Mouse (Mus musculus) stomach, postnatal 0 days (tissue): ENCODE measurements around the gene Fam221b. TPM values are rescaled to one million over a fixed set of nuclear protein-coding genes. Genes with fewer than 3 reads are reported as not detected.
A peak's percentile ranks its signal among the peaks of the same experiment; 100 is the strongest.

Experiments
- ATAC-seq: fragments of 200-750 bp; cut with Nextera tagmentation; 2 replicates; pipeline ENCODE4 v1.8.0; 2017; ENCODE audit not compliant: low FRiP score, low TSS enrichment
- DNase-seq: peaks from one replicate; pipeline ENCODE4 v3.0.0-alpha.2; 2016; ENCODE audit warnings: low spot score
- H3K27ac ChIP-seq: fragments of 300-500 bp; sonication (generic); replicated peaks from 2 replicates; pipeline ENCODE4 v1.5.1; 2014; ENCODE audit warnings: mild to moderate bottlenecking, control low read depth
- H3K27me3 ChIP-seq: fragments of 300-500 bp; sonication (generic); 2 replicates; pipeline ENCODE4 v1.6.1; 2014; ENCODE audit warnings: low read length; ENCODE audit not compliant: control insufficient read depth, insufficient read depth
- H3K36me3 ChIP-seq: fragments of 300-500 bp; sonication (generic); 2 replicates; pipeline ENCODE4 v1.6.1; 2014; ENCODE audit warnings: low read length, mixed read lengths; ENCODE audit not compliant: control insufficient read depth, insufficient read depth
- H3K4me1 ChIP-seq: fragments of 300-500 bp; sonication (generic); replicated peaks from 2 replicates; pipeline ENCODE4 v1.6.1; 2014; ENCODE audit warnings: antibody characterized with exemption; ENCODE audit not compliant: control insufficient read depth, insufficient read depth
- H3K4me2 ChIP-seq: fragments of 300-500 bp; sonication (generic); replicated peaks from 2 replicates; pipeline ENCODE4 v1.6.1; 2014; ENCODE audit warnings: low read depth, mild to moderate bottlenecking, control low read depth, moderate library complexity
- H3K4me3 ChIP-seq: fragments of 300-500 bp; sonication (generic); 2 replicates; pipeline ENCODE4 v1.5.1; 2014; ENCODE audit warnings: low read depth, low read length, control low read depth
- H3K9ac ChIP-seq: fragments of 300-500 bp; sonication (generic); 2 replicates; pipeline ENCODE4 v1.6.1; 2014; ENCODE audit warnings: mild to moderate bottlenecking, low read length, control low read depth, mixed read lengths
- H3K9me3 ChIP-seq: fragments of 300-500 bp; sonication (generic); 2 replicates; pipeline ENCODE4 v1.6.1; 2016; ENCODE audit warnings: low read length; ENCODE audit not compliant: control insufficient read depth
- CTCF ChIP-seq: IDR thresholded peaks from 2 replicates; pipeline ENCODE4 v1.5.1; 2016; ENCODE audit warnings: antibody characterized with exemption, low read depth, mild to moderate bottlenecking, moderate library complexity
- EP300 ChIP-seq: optimal IDR thresholded peaks from 2 replicates; pipeline ENCODE3; 2016; ENCODE audit warnings: antibody characterized with exemption
- WGBS: fragments of 180-500 bp; shearing (Covaris S2); extraction: QIAGEN DNeasy Blood & Tissue Kit; methylation state at CpG from one replicate; pipeline ENCODE4 v1.1.7; 2014; 5-methylcytosine and 5-hydroxymethylcytosine counted together
- polyA plus RNA-seq: library from polyadenylated mRNA; unstranded; fragments of >200 nt; fragmentation: Nextera tagmentation; extraction: Ambion mirVana; gene quantifications from 2 replicates; pipeline ENCODE4 v1.2.1, GENCODE M21; 2015

Gene Fam221b
- polyA plus RNA-seq, 1 experiment from 2014 or later, result 3.6 TPM

GRCm38 (mm10) chr4:43640076-43640475, 28.9 kb downstream of the Fam221b start:
- Histone ChIP-seq H3K4me2 (no peak overlapping the region), H3K36me3 (no peaks in the 10 kb centered on the region; the same call in 1 of the 2 replicates), H3K9ac (no peak overlapping the region), H3K4me3 (no peak overlapping the region), H3K9me3 (no peaks in the 10 kb centered on the region), H3K4me1 (no peaks in the 10 kb centered on the region), H3K27me3 (no peaks in the 10 kb centered on the region), H3K27ac (no peak overlapping the region)
- no peak for TF ChIP-seq CTCF
- TF ChIP-seq EP300, result no peak
- peak; percentile 11 for DNase-seq
- 77% methylated on average over 9 of the region's 9 CpGs for WGBS
- no peak for ATAC-seq

- TF ChIP-seq CTCF (no peak), EP300 (no peak)
- H3K9ac ChIP-seq, result no peak overlapping the region
- H3K4me1 ChIP-seq, result peaks cover 5% of the 10 kb centered on the region; the same call in 1 of the 2 replicates
- no peaks in the 10 kb centered on the region for H3K36me3 ChIP-seq
- ATAC-seq (no peak), DNase-seq (peak; percentile 7)
- no peak overlapping the region for H3K4me2 ChIP-seq
- no peak overlapping the region for H3K4me3 ChIP-seq
- 80% methylated on average over 6 of the region's 6 CpGs for WGBS
- H3K27ac ChIP-seq, result no peak overlapping the region
- H3K9me3 ChIP-seq, result no peaks in the 10 kb centered on the region
- H3K27me3 ChIP-seq, result peaks cover 3% of the 10 kb centered on the region; the same call in 1 of the 2 replicates
Measured at GRCm38 (mm10) chr4:43636751-43637150, 32.2 kb downstream of the Fam221b start.

- Histone ChIP-seq H3K4me1 (peaks cover 8% of the 10 kb centered on the region; the same call in 1 of the 2 replicates), H3K4me2 (no peak overlapping the region), H3K36me3 (no peaks in the 10 kb centered on the region), H3K9me3 (no peaks in the 10 kb centered on the region), H3K27me3 (peaks cover 3% of the 10 kb centered on the region; the same call in 1 of the 2 replicates), H3K9ac (no peak overlapping the region), H3K4me3 (no peak overlapping the region), H3K27ac (no peak overlapping the region)
- 85% methylated on average over 7 of the region's 7 CpGs for WGBS
- no peak for ATAC-seq
- TF ChIP-seq CTCF, result no peak
- TF ChIP-seq EP300, result no peak
- peak; percentile 5 for DNase-seq
Measured at GRCm38 (mm10) chr4:43634621-43635374, 34.1 kb downstream of the Fam221b start.

DNA sequence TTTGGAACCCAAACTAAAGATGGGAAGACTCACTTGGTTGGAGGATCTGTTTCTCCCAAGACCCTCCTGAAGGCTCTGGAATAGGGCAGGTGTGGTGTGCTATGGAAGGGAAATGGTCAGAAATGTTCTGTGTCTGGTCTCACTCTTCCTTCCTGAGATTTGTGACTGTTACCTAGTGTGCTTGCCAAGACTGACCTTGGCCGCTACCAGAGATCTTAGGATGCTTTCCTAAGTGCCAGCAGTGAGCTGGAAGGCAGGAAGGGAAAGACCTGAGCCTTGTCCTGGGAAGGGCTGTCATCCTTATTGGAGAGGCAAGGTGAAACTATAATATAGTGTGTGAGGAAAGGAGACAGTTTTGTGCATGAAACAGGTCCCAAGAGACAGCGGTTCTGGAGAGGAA, 35.2 kb downstream of the Fam221b start:
- Histone ChIP-seq H3K9me3 (no peaks in the 10 kb centered on the region), H3K27ac (no peak overlapping the region), H3K36me3 (no peaks in the 10 kb centered on the region), H3K27me3 (peaks cover 3% of the 10 kb centered on the region; the same call in 1 of the 2 replicates), H3K4me2 (no peak overlapping the region), H3K4me1 (peaks cover 8% of the 10 kb centered on the region; the same call in 1 of the 2 replicates), H3K9ac (no peak overlapping the region), H3K4me3 (no peak overlapping the region)
- WGBS, result 86% methylated on average over 2 of the region's 2 CpGs
- DNase-seq (peak; percentile 5), ATAC-seq (no peak)
- TF ChIP-seq EP300 (no peak), CTCF (no peak)

- H3K9me3 ChIP-seq, result no peaks in the 10 kb centered on the region
- peaks cover 8% of the 10 kb centered on the region; the same call in 1 of the 2 replicates for H3K4me1 ChIP-seq
- 82% methylated on average over 8 of the region's 8 CpGs for whole genome bisulfite sequencing
- no peak for ATAC-seq
- peaks cover 3% of the 10 kb centered on the region; the same call in 1 of the 2 replicates for H3K27me3 ChIP-seq
- H3K9ac ChIP-seq, result no peak overlapping the region
- no peak overlapping the region for H3K4me3 ChIP-seq
- H3K36me3 ChIP-seq, result no peaks in the 10 kb centered on the region
- DNase-seq, result peak; percentile 12
- H3K4me2 ChIP-seq, result 0 out of 2 replicates have a peak overlapping the region, but pooled peaks have one; percentile 20
- TF ChIP-seq CTCF (no peak), EP300 (no peak)
- H3K27ac ChIP-seq, result no peak overlapping the region
Measured at GRCm38 (mm10) chr4:43633296-43633695, 35.6 kb downstream of the Fam221b start.
